Mouse (Mus musculus) neutrophil, adult 5-6 weeks (primary cell): ENCODE data around the gene Smad6. TPM values are rescaled to one million over a fixed set of nuclear protein-coding genes. Genes with fewer than 3 reads are reported as not detected.

ENCODE experiments used
- ATAC-seq: fragments of 151-379, 151-347 bp; 2 replicates; pipeline ENCODE4 v1.8.0; 2017; ENCODE audit warnings: mild to moderate bottlenecking, moderate TSS enrichment; ENCODE audit not compliant: insufficient number of reproducible peaks, poor library complexity, low FRiP score, severe bottlenecking; ENCODE audit errors: extremely low read depth
- total RNA-seq: library from RNA; stranded (forward); fragments of 200-1000 nt; gene quantifications from 2 replicates; pipeline ENCODE4 v1.2.3, GENCODE M21; 2017

Gene Smad6
- total RNA-seq, 1 experiment from 2014 or later = not detected

GRCm38 (mm10) chr9:63969467-63969866, 52.4 kb downstream of the Smad6 start:
- ATAC-seq = no peak

GRCm38 (mm10) chr9:63968592-63968991, 53.3 kb downstream of the Smad6 start:
- ATAC-seq = no peak

- no peak for ATAC-seq
These were observed 54.3 kb downstream of the Smad6 start for GRCm38 (mm10) chr9:63967408-63968172.

- ATAC-seq = no peak
These were observed 56.3 kb downstream of the Smad6 start for GRCm38 (mm10) chr9:63965579-63965981.

GRCm38 (mm10) chr9:63961881-63962280, 60.0 kb downstream of the Smad6 start:
- no peak for ATAC-seq

- no peak for ATAC-seq
These were observed 61.1 kb downstream of the Smad6 start for GRCm38 (mm10) chr9:63960829-63961185.

- ATAC-seq = no peak
These were observed 61.7 kb downstream of the Smad6 start for GRCm38 (mm10) chr9:63959933-63960828.

GRCm38 (mm10) chr9:63959129-63959932, 62.5 kb downstream of the Smad6 start:
- ATAC-seq = no peak

GRCm38 (mm10) chr9:63958337-63959030, 63.4 kb downstream of the Smad6 start:
- no peak for ATAC-seq

- no peak for ATAC-seq
These were observed 64.1 kb downstream of the Smad6 start for GRCm38 (mm10) chr9:63957647-63958185.

- no peak for ATAC-seq
These were observed 65.8 kb downstream of the Smad6 start for GRCm38 (mm10) chr9:63956052-63956451.

- no peak for ATAC-seq
These were observed 68.2 kb downstream of the Smad6 start for GRCm38 (mm10) chr9:63953691-63954090.

GRCm38 (mm10) chr9:63952591-63952990, 69.3 kb downstream of the Smad6 start:
- ATAC-seq = no peak

GRCm38 (mm10) chr9:63950357-63950756, 71.5 kb downstream of the Smad6 start:
- no peak for ATAC-seq

GRCm38 (mm10) chr9:63949393-63949792, 72.5 kb downstream of the Smad6 start:
- no peak for ATAC-seq

- no peak for ATAC-seq
These were observed 79.3 kb downstream of the Smad6 start for GRCm38 (mm10) chr9:63942608-63942982.

GRCm38 (mm10) chr9:63941747-63942607, 79.9 kb downstream of the Smad6 start:
- ATAC-seq = no peak

- no peak for ATAC-seq
These were observed 85.6 kb downstream of the Smad6 start for GRCm38 (mm10) chr9:63936256-63936655.
